Mouse (Mus musculus): ENCODE data around the gene Gm20914. TPM values are rescaled to one million over a fixed set of nuclear protein-coding genes. Genes with fewer than 3 reads are reported as not detected.
"Not testable (repeated sequence)": the region's sequence is repeated elsewhere in the genome, so short reads cannot be mapped to it uniquely, and the experiment has no call there.

Gm20914 gene
- total RNA-seq (2021): not detected
- long read RNA-seq, experiment 1: 0 reads
- long read RNA-seq, experiment 2: 0 reads

DNA sequence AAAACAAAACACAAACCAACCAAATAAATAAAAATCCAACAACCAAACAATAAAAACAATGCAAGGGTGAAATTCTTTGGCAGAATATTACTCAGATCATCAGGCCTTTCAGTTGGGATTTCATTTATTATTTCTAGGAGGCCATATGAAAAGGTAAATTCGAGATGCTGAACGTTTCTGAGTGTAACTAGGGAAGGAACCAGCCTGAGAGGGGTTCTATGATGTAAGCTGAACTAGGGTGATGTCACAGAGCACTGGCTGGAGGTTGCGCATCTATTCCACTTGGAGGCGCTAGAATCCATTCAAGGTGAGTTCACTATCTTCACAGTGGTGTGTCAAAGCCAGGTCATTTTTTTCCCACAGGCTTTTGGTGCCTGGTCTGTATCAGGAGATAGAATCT is at the start of gene Gm20914:
Gene Gm20914, plus strand, starts transcription at position 301 of the 400 bp plus-strand sequence.
- DNase-seq (ENCODE audit: low spot score): not testable (repeated sequence)

Other genes with a start within 250 kb of the Gm20914 start
- gene Gm21854, start 69.0 kb upstream of the Gm20914 start, total RNA-seq (2021): not detected
- gene Gm28171, start 67.4 kb downstream of the Gm20914 start, total RNA-seq (2021): not detected
- not detected for gene Gm21778, start 216.5 kb downstream of the Gm20914 start, total RNA-seq (2021)

Measured in gastrocnemius, adult 18-20 months (tissue).